Mouse (Mus musculus): Measurements from ENCODE around the gene Gmds.

DNA sequence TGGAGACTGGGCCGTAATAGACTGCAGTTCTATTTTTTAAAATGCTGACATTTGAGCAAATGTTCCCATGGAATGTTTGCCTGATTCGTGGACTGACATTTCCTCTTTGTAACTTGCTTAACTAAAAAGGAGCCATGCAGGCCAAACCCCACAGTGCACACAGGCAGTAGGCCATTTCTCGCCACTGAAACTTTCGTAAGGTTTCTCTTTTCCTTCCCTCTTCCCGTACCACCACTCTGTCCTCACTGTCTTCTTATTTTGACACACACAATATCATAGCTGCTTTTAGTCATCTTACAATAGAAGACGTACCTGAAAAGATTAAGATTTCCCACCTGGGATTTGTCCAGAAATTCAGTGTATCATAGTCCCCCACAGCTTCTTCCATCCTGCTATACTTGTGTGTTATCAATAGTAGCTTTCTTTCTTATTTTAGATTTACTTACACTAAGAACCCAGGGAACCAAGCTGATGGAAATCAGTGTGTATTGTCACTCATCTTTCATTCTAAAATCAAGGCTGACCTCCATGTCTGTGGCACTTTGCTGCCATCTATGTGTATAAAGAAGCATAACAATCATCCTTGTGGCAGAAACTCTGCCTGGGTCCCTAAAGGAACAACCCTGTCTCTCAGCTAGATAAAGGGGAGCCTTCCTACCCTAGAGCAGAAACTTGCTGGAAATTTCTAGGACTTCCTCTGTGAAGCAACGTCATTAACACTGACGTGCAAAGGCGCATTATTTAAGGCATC is 124.7 kb downstream of the Gmds start:
- TF ChIP-seq CTCF (IDR thresholded peaks at IDR 0.05; ENCODE audit: extremely low read depth, insufficient read length, insufficient replicate concordance, low read depth, low read length): no peak
- TF ChIP-seq POLR2A (IDR thresholded peaks at IDR 0.05; ENCODE audit: low read depth, low read length): no peak
